Mouse (Mus musculus) intestine, embryonic 14.5 days (tissue): ENCODE measurements at regions not wholly inside any gene's neighbourhood (a gene's known extent, or its start where the extent isn't known, plus 50 kb on each side); places are given as distances from the start of the nearest gene placed in this dataset.

Source experiments
- ATAC-seq: fragments of 200-750 bp; cut with Nextera tagmentation; replicated peaks from 2 replicates; pipeline ENCODE4 v1.8.0; 2017; ENCODE audit warnings: low read depth, moderate number of reproducible peaks, moderate TSS enrichment, moderate library complexity; ENCODE audit not compliant: low FRiP score, low TSS enrichment
- DNase-seq: peaks from one replicate; pipeline ENCODE4 v3.0.0-alpha.2; 2018; ENCODE audit warnings: low spot score
- H3K27ac ChIP-seq: fragments of 300-500 bp; sonication (generic); 2 replicates; pipeline ENCODE4 v1.5.1; 2014; ENCODE audit warnings: low read depth, mild to moderate bottlenecking, control low read depth
- H3K27me3 ChIP-seq: fragments of 300-500 bp; sonication (generic); replicated peaks from 2 replicates; pipeline ENCODE4 v1.6.1; 2014; ENCODE audit warnings: low read length, control low read depth; ENCODE audit not compliant: control insufficient read depth, insufficient read depth
- H3K36me3 ChIP-seq: fragments of 300-500 bp; sonication (generic); 2 replicates; pipeline ENCODE4 v1.6.1; 2014; ENCODE audit warnings: low read length, control low read depth; ENCODE audit not compliant: control insufficient read depth, insufficient read depth
- H3K4me1 ChIP-seq: fragments of 300-500 bp; sonication (generic); replicated peaks from 2 replicates; pipeline ENCODE4 v1.6.1; 2014; ENCODE audit warnings: low read length, control low read depth, mixed read lengths; ENCODE audit not compliant: control insufficient read depth, insufficient read depth
- H3K4me2 ChIP-seq: fragments of 300-500 bp; sonication (generic); 2 replicates; pipeline ENCODE4 v1.6.1; 2014; ENCODE audit warnings: low read length
- H3K4me3 ChIP-seq: fragments of 300-500 bp; sonication (generic); 2 replicates; pipeline ENCODE4 v1.5.1; 2014; ENCODE audit warnings: low read depth, low read length, control low read depth, mixed read lengths
- H3K9ac ChIP-seq: fragments of 300-500 bp; sonication (generic); 2 replicates; pipeline ENCODE4 v1.6.1; 2014; ENCODE audit warnings: mild to moderate bottlenecking, low read length
- H3K9me3 ChIP-seq: fragments of 300-500 bp; sonication (generic); 2 replicates; pipeline ENCODE4 v1.6.1; 2016; ENCODE audit warnings: low read length, control low read depth; ENCODE audit not compliant: control insufficient read depth
- WGBS: fragments of 180-500 bp; shearing (Covaris S2); extraction: QIAGEN DNeasy Blood & Tissue Kit; methylation state at CpG from one replicate; pipeline ENCODE4 v1.1.7; 2014; 5-methylcytosine and 5-hydroxymethylcytosine counted together

DNA sequence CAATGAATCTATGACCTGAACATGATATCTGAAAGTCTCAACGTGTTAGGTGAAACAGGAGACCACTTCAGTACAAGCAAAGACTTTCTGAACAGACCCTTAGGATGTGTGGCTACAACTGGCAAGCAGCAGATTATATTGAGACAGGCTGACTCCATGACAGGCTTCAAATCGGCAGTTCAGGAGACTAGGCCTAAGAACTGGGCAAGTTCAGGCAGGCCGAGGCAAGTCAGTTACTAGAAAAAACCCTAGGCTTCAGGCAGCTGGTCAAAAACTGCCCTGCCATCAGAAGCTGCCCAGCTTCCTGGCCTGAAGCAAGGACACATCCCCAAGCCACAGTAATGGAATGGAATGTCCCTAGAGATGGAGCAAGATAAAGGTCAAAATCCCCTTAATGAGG, 140.6 kb downstream of the Olfr721-ps1 start:
- Histone ChIP-seq H3K27ac (no peak overlapping the region), H3K9ac (no peak overlapping the region), H3K4me3 (no peak overlapping the region), H3K9me3 (no peaks in the 10 kb centered on the region), H3K27me3 (no peaks in the 10 kb centered on the region), H3K4me2 (no peak overlapping the region), H3K36me3 (no peaks in the 10 kb centered on the region), H3K4me1 (no peaks in the 10 kb centered on the region)
- WGBS = 69% methylated on average over 3 of the region's 3 CpGs
- DNase-seq (no peak), ATAC-seq (no peak)

DNA sequence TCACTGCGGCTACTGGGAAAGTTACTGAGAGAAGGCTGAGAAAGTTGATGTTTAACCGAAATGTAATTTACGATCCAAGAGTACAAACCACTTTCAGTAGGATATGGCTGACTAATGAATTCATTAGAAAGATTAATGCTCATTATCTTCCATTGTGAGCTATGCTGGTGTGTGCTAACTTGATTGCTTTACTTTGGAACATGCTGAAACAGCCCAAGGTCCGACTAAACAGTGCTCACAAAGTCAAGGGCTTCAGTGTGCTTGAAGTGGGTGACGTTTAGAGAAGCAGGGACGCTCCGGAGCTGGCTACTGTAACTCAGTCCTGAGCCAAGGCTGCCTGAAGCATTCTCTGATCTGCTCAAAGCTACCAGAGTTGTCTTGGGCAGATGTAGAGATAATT, 143.1 kb downstream of the Olfr721-ps1 start:
- no peaks in the 10 kb centered on the region for H3K9me3 ChIP-seq
- no peak for ATAC-seq

DNA sequence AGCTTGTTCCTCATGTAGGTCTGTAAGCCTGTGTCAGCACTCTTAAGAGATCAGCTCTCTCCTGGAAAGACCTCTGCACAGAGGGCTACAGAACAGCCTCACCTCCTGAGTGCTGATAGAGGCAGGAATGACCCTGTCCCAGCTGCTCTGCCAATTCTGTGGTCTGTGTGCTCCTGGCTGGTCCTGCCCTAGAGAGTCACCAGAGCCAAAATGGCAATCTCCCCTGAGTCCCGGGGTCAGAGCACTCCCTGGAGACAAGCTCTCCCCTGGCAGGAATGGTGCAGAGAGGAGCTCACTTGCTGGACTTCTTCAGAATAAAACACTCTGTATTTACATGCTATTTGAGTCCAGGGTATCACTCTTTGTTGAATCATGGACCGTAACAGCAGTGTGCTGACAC, 149.9 kb upstream of the Slc4a7 start:
- Histone ChIP-seq H3K4me3 (no peak overlapping the region), H3K9me3 (no peaks in the 10 kb centered on the region), H3K36me3 (no peaks in the 10 kb centered on the region), H3K27me3 (no peaks in the 10 kb centered on the region), H3K9ac (no peak overlapping the region), H3K4me1 (no peaks in the 10 kb centered on the region), H3K27ac (no peak overlapping the region), H3K4me2 (no peak overlapping the region)
- 75% methylated on average over 2 of the region's 2 CpGs for WGBS
- ATAC-seq (no peak), DNase-seq (no peak)

More for the DNA sequence above, 143.1 kb downstream of the Olfr721-ps1 start:
- Histone ChIP-seq H3K4me1 (no peaks in the 10 kb centered on the region), H3K4me3 (no peak overlapping the region), H3K27me3 (no peaks in the 10 kb centered on the region), H3K36me3 (no peaks in the 10 kb centered on the region), H3K9ac (no peak overlapping the region), H3K4me2 (no peak overlapping the region), H3K27ac (no peak overlapping the region)
- no peak for DNase-seq
- WGBS = 61% methylated on average over 7 of the region's 7 CpGs

DNA sequence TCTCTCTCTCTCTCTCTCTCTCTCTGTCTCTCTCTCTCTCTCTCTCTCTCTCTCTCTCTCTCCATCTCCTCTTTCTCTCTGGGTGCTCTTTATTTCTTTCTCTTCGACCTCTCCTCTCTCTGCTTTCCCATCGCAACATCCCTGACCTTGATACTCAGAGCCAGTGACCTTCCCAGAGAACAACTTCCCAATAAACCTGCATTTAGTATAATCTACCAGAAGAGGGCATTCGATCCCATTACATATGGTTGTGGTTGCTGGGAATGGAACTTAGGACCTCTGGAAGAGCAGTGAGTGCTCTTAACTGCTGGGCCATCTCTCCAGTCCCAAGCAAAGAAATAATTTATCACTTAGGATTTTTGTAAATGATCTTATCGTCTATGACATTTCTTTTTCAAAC, 127.2 kb upstream of the Slc4a7 start:
- no peak overlapping the region for H3K4me2 ChIP-seq
- 54% methylated on average over 4 of the region's 4 CpGs for WGBS
- H3K9ac ChIP-seq = no peak overlapping the region
- no peaks in the 10 kb centered on the region for H3K36me3 ChIP-seq
- H3K4me1 ChIP-seq = no peaks in the 10 kb centered on the region
- no peaks in the 10 kb centered on the region for H3K27me3 ChIP-seq
- DNase-seq (no peak), ATAC-seq (no peak)
- no peak overlapping the region for H3K27ac ChIP-seq
- H3K4me3 ChIP-seq = no peak overlapping the region
- no peaks in the 10 kb centered on the region for H3K9me3 ChIP-seq

DNA sequence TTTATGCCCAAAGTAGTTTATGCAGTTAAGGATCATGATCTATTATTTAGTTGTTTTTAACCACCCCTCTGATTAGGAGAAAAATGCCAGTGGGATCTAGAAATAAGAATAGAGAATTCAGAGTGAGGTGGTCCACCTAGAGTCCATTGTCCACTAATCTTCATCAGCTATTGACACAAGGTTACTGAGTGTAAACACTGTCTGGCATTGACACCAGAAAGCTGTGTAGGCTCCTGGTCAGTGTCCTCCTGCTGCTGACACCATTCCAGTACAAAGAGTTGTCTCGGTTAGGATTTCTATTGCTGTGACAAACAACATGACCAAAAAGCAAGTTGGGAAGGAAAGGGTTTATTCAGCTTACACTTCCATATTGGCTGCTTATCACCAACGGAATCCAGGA, 110.1 kb upstream of the Slc4a7 start:
- Histone ChIP-seq H3K36me3 (no peaks in the 10 kb centered on the region), H3K27me3 (no peaks in the 10 kb centered on the region), H3K4me2 (no peak overlapping the region), H3K9ac (no peak overlapping the region), H3K4me1 (no peaks in the 10 kb centered on the region), H3K9me3 (no peaks in the 10 kb centered on the region), H3K27ac (no peak overlapping the region), H3K4me3 (no peak overlapping the region)
- DNase-seq (no peak), ATAC-seq (no peak)
- WGBS = 60% methylated on average over 2 of the region's 2 CpGs

DNA sequence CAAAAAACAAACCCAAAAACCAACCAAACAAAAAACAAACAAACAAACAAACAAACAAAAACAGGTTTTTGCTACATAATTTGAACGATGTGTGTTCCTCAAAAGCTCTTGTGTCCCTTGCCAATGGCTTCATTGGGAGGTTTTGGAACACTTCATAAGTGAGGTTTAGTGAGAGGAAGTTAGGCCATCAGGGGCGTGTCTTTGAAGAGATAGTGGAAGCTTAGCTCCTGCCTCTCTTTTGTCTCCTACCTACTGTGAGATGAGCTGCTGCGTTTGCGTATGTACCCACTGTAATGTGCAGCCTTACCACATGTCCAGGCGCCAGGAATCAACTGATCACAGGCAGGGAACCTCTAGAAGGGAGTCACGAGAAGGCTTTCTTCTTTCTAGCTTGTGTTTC, 107.3 kb upstream of the Slc4a7 start:
- no peaks in the 10 kb centered on the region for H3K9me3 ChIP-seq
- H3K4me3 ChIP-seq = no peak overlapping the region
- no peak overlapping the region for H3K27ac ChIP-seq
- no peak for DNase-seq
- no peak overlapping the region for H3K9ac ChIP-seq
- H3K4me1 ChIP-seq = no peaks in the 10 kb centered on the region
- ATAC-seq = no peak
- WGBS = 88% methylated on average over 6 of the region's 6 CpGs
- no peaks in the 10 kb centered on the region for H3K27me3 ChIP-seq
- H3K36me3 ChIP-seq = no peaks in the 10 kb centered on the region
- no peak overlapping the region for H3K4me2 ChIP-seq

DNA sequence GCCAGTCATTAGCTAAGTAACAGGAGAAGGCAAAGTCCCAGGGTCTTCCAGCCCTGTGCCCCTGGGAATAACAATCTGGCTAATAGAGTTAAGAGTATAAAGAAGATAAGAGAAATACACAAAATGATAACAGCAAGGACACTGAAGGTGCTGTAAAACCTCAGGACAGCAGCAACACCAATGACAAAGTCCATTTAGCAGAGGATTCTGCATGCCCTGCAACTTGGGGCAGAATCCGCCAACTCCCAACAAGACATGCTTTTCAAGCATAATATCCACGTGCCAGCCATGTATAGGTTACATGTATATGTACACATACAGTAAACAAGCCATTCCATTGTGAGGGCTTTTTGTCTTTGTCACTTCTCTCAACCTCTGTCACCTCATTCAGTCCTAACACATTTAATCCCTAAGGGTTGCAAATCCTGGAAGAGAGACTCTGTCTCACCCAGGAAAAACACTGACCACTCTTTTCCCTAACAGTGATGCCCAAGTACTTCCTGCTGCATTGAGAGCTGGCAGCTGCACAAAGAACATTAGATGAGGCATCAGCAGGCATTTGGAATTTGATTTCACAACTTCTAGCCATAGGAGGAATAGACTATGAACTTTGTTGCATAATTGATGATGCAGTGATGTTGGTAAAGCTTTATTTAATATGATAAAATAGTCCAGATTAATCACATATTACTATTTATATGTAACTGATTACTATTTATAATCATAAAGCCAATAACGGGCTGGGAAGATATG, 105.8 kb upstream of the Slc4a7 start:
- H3K9me3 ChIP-seq = no peaks in the 10 kb centered on the region
- no peak overlapping the region for H3K9ac ChIP-seq
- 76% methylated on average over 3 of the region's 3 CpGs for WGBS
- no peaks in the 10 kb centered on the region for H3K27me3 ChIP-seq
- H3K36me3 ChIP-seq = no peaks in the 10 kb centered on the region
- H3K27ac ChIP-seq = no peak overlapping the region
- DNase-seq = no peak
- H3K4me3 ChIP-seq = no peak overlapping the region
- no peak overlapping the region for H3K4me2 ChIP-seq
- H3K4me1 ChIP-seq = no peaks in the 10 kb centered on the region
- ATAC-seq = no peak; the same call in 1 of the 2 replicates

DNA sequence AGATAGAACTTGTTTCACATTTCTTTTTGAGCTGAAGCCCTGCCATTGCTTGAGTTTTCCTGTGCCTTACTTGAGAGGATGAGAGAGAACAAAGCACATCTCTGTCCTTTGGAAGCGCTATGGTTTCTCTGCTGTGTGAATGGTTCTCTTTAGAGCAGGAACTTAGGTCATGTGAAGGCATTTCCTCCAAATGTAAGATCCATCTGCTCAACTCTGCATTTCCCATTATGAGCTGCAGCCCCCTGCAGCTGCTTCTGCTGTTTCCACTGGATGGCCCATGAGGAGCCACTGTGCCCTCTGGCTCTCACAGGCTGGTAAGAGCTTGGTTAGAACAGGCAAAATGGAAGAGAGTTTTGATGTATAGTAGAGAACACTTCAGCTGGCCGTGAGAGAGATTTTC, 102.5 kb upstream of the Slc4a7 start:
- 56% methylated on average over 2 of the region's 2 CpGs for WGBS
- H3K4me2 ChIP-seq = no peak overlapping the region
- no peaks in the 10 kb centered on the region for H3K36me3 ChIP-seq
- H3K4me1 ChIP-seq = no peaks in the 10 kb centered on the region
- no peak overlapping the region for H3K4me3 ChIP-seq
- no peaks in the 10 kb centered on the region for H3K9me3 ChIP-seq
- no peak overlapping the region for H3K27ac ChIP-seq
- H3K27me3 ChIP-seq = no peaks in the 10 kb centered on the region
- ATAC-seq (no peak), DNase-seq (no peak)
- no peak overlapping the region for H3K9ac ChIP-seq

DNA sequence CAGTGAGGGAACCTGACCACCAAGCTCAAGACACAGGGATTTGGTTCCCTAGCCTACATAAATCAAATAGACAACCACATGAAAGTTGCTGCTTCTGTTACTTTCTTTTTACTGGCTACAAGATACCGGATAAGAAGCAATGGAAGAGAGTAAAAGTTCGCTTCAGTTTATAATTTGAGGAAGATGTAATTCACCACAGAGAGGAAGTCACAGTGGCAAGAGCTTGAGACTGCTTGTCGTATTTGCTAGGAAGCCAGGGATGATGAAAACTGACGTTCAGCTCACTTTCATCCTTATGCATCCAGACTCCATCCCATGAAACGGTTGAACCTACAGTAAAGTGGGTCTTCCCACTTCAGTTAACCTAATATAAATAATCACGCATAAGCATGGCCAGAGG, 102.1 kb upstream of the Slc4a7 start:
- H3K27me3 ChIP-seq = no peaks in the 10 kb centered on the region
- H3K4me2 ChIP-seq = no peak overlapping the region
- H3K9ac ChIP-seq = no peak overlapping the region
- 59% methylated on average over 6 of the region's 6 CpGs for WGBS
- no peak for ATAC-seq
- no peaks in the 10 kb centered on the region for H3K36me3 ChIP-seq
- no peak for DNase-seq
- no peaks in the 10 kb centered on the region for H3K4me1 ChIP-seq
- no peak overlapping the region for H3K27ac ChIP-seq
- H3K4me3 ChIP-seq = no peak overlapping the region
- H3K9me3 ChIP-seq = no peaks in the 10 kb centered on the region
